Mouse (Mus musculus): ENCODE measurements around the gene Cnnm4. TPM values are rescaled to one million over a fixed set of nuclear protein-coding genes. Genes with fewer than 3 reads are reported as not detected.

Cnnm4 gene
- total RNA-seq, 2 experiments from 2014 or later, result 3.9 to 4.4 TPM

DNA sequence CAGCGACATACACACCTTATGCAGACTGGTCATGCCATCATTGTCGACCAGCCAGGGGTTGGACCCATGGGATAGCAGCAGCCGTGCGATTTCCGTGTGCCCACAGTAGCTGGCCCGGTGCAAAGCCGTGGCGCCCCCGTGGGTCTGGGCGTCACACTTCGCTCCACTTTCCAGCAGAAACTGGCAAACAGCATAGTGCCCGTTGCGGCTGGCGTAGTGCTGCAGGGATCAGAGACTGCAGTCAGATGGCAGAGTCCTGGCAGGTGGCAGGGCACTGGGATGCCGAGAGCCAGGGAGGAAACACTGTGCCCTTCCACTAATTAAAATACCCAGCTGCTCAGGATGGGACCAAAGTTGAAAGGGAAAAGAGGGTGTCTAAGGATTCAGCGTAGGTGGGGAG is 70.4 kb downstream of the Cnnm4 start:
- no peak for DNase-seq

DNA sequence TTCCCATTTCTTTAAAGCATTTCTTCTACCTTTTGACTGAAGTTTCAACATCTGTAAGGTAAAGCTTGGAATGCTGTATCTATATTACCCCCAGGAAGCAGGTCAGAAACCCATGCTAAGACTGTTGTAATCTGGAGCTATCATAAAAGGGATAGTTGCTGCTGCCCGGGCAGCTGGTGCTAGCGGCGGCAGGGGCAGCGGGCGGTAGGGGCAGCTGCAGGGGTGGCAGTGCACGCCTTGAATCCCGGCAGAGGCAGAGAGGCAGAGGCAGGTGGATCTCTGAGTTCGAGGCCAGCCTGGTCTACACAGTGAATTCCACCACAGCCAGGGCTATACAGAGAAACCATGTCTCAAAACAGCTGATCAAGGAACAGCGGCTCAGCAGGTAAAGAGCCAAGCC is 71.5 kb downstream of the Cnnm4 start:
- DNase-seq, result no peak

DNA sequence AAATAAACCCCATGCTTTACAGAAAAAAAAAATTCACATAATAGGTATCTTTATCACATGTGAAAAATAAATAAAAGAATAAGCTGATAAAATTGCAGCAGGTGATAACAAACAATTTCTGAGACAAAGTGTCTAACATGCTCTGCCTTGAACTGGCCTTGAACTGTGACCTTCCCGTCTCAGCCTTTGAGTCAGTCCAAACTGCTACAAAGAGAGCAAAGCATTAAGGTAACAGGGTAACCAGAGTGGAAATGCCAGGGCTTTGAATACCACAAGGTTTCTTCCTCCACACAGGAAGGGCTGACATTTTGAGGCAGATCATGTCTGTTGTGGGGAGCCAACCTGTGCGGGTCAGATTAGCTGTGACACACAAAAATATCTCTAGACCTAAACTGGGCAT is 74.0 kb downstream of the Cnnm4 start:
- DNase-seq, result no peak

DNA sequence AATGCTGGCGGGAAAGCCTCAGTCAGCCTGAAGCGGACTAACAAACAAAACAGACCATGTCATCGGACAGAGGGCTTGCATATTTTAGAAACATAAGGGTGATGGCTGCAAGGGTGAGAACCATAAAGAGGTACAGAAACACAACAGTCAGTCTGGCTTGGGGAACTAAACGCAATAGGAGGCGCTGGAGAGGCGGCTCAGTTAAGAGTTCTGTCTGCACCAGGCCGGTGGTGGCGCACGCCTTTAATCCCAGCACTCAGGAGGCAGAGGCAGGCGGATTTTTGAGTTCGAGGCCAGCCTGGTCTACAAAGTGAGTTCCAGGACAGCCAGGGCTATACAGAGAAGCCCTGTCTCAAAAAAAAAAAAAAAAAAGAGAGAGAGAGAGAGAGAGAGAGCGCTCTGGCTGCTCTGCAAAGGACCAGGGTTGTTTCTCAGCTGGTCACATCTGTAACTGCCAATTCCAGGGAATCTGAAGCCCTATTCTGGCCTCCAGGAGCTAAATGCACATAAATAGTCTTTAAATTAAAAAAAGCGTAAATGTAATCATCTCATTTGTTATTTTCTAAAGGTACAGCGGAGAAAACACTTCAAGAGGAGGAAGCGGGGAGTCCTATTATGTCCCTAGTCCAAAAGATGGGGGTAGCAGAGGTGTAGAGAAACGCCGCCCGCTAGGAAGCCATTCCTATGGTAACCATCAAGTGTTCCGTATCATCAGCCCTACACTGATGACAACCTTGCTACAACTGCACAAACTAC is 74.6 kb downstream of the Cnnm4 start:
- DNase-seq, result peak; percentile 53

DNA sequence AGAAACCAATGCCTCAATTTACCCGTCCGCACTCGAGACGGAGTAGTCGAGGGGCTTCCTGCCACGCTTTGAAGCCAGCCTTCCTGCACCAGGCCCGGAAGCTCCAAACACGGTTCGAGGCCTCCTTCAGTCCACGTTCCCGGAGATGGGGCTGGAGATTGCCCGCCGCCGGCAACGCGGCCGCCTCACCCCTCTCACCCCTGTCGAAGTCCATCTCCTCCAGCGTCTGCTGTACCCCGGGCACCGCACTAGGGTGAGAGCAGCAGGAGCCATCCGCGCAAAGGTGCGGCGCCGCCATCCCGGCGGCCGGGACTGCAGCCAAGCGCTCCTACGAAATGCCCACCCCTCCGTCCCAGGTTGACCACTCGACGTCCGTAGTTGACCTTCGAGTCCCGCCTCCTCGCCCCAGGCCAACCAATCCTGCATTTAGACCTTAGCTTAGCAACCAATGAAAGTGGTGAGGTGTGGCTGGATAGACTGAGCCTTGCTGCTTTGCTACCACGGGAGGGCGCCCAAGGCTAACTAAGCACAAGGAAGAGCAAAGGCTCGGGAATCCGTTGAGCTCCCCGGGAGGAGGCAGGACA is 75.6 kb downstream of the Cnnm4 start, which contains the start of gene Ankrd39:
Ankrd39 (minus strand) TSS at position 558 of the 584 bp plus-strand sequence.
- DNase-seq, result peak; percentile 97

DNA sequence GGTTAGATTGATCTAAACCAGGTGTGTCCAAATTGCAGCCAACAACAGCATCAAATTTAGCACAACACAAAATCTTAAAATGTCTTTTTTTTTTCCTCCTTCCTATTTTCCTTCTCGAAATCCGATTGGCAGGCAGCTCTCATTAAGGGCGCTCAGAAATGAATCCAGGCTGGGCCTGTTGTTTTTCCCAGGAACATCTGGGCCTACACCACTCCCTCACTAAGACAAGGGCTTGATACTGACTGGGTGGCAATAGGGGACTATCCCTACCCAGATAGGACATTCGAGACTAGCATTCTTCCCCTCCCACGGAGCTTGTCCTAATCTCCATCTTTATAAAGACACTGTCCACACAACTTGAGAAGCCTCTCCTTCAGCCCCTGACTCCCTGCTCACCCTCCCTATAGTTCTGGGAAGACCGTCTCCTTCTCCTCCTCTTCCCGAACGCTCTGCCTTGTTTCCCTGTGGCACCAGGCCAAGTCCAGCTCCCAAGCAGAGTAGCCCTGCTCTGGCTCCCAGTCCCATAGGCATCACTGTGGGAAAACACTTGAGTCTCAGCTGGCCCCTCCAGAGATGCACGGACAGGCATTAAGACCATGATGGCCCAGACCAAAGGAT is 76.7 kb downstream of the Cnnm4 start:
- DNase-seq, result peak; percentile 64

DNA sequence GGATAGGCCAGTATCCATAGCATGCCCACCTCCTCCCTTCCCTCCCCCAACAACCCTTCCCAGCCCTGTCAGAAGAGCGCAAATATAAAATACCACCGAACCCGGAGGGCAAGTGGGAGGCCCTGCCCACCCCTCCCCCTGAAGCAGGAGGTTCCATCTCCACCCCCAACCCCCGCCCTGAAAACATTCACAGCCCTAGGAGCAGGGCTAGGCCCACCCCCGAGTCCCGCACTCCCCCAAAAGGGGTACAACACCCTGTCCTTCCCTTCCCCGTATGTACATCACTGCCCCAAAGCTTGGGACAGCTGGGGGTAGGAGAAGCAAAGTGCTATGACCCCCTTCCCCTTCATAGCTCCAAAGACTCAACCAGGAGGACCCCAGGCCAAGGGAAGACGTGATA is 77.4 kb downstream of the Cnnm4 start:
- DNase-seq, result peak; percentile 7

DNA sequence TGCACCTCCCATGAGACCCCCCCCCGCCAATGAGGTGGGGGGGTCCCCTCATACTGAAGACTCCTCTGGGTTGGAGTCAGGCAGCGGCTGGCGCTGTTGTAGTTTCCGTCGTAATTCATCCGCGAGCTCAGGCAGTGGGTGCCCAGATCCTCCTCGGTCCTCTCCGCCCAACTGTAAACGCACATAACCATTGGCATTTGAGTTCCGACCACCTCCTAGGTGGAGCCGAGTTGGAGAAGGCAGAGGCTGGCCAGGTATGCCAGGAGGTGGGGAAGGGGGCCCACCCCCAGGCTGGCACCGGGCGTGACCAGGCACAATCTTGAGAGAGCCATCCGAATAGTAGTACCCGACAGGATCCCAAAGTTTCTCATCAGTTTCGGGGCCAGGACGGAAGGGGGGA is 78.1 kb downstream of the Cnnm4 start:
- DNase-seq, result no peak

DNA sequence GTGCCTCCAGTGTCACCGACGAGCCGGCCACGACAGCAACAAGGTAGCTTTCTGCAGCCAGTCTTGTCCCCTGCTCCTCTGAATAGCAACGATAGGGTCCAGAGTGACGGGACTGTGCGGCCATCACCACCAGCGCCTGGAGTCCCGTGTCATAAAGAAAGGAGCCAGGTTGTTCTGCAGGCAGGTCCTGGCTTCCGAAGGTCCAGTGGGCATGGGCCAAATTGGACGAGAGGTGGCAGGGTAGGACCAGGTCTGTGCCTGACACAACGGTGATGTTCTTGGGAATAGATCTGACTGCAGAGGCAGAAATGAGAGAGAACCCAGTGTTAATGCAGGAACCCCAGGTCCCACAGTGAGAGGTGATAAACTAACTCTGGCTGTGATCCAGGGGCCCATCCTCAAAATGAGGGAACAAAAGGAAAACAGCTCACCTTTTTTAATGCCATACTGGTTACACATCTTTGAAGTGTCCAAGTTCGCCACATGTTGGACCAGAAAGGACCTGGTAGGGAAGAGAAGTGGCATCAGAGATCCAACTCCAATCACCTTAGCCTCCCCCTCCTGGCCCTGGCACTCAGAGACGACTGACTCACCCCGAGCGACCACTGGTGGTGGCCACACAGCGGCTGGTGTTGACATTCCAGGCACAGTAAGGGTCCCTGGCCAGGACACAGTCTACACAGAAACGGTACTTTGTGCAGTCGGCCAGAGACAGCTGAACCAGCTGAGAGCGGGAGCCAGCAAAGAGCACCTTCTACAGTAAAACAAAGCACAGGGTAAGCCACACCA is 78.8 kb downstream of the Cnnm4 start:
- no peak for DNase-seq

DNA sequence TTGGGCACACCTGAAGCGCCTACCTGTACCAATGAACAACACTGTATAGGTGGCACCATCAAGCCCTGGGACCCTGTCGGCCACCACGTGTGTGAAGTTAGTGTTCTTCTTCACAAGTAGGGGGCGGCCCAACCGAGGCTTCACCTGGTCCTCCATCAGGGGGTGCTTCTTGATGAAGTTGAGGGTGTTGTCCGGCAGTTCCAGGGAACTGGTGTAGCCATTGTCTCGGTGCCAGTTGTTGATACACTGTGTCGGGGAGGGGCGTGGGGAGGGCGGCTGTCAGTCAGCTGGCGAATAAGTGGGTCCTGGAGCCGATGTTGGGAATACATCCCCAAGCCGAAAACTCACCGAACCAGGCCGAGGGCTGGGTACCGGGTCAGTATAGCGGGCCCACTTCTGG is 80.5 kb downstream of the Cnnm4 start:
- no peak for DNase-seq

DNA sequence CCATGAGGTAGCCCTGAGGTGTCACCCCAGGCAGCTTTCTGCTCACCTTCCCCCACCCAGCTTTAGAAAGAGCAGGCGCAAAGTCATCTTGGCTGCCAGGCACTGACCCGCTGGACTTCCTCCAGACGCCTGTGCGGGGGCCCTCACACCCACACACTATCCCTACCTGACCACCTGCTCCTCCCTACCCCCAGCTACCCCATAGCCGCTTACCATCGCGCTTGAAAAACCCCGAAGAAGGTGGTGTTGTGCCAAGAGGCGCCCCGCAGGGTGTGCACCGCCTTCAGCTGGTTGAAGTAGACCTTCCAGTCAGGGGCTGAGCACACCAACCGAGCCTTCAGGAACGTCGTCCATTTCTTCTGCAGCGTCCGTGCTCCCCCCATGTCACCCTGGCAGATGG is 81.1 kb downstream of the Cnnm4 start:
- no peak for DNase-seq

DNA sequence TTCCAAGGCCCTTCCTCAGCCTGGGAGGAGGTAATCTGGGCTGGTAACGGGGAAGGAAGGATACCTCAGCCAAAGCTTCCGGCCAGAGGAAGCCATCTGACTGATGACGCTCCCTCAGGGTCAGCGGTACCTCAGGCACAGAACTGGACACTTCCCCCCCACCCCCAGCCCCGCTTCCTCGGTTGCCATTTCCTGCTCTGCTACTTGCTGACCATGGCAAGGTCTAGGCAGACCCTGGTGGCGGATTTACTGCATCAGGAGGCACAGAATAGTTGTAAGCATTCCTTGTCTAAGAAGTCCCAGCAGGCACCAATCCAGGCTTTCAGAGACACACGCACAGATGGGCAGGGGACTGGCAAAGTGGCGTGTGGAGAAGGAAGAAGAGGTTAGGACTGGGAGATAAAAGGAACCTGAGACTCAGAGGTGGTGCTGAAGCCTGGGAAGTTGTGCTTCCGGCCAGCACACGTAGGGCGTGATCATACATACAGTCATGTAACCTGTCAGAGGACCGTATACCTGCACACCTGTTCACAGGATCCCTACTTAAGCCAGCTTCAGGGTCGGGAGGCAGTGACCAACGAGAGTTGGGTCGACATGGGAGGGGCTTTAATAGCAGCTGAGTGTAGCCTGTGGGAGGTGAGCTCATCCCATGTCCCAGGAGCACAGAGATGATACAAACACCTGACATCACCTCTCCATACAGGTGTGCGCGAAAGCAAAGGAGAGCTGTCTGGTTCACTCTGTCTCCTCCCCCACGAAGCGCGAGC is 83.4 kb downstream of the Cnnm4 start:
- DNase-seq, result no peak

DNA sequence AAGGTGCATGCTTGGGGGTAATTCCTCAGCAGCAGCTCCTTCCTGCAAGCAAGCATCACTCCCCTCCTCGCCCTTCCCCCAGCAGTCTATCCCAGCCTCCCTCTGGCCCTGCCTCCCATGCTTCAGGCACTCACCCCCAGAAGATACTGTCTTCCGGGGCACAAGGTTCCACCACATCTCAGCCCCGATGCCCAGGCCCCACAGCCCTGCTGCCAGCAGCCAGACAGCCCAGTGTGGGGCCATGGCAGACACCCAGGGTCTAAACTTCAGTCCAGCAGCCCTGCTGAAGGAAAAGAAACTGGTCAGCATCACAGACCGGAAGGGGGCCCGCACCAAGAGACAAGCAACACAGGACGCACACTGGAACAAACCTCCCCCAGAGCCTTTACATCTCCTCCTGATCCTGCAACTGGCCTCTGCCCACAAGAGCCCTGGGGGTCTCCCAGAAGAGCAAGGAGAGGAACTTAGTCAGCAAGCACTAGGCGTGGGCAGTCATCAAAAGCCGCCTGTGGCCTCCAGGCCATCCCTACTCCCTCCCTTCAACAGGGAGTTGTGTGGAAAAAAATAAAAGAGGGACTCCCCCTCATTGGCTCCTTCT is 84.5 kb downstream of the Cnnm4 start:
- DNase-seq, result no peak

DNA sequence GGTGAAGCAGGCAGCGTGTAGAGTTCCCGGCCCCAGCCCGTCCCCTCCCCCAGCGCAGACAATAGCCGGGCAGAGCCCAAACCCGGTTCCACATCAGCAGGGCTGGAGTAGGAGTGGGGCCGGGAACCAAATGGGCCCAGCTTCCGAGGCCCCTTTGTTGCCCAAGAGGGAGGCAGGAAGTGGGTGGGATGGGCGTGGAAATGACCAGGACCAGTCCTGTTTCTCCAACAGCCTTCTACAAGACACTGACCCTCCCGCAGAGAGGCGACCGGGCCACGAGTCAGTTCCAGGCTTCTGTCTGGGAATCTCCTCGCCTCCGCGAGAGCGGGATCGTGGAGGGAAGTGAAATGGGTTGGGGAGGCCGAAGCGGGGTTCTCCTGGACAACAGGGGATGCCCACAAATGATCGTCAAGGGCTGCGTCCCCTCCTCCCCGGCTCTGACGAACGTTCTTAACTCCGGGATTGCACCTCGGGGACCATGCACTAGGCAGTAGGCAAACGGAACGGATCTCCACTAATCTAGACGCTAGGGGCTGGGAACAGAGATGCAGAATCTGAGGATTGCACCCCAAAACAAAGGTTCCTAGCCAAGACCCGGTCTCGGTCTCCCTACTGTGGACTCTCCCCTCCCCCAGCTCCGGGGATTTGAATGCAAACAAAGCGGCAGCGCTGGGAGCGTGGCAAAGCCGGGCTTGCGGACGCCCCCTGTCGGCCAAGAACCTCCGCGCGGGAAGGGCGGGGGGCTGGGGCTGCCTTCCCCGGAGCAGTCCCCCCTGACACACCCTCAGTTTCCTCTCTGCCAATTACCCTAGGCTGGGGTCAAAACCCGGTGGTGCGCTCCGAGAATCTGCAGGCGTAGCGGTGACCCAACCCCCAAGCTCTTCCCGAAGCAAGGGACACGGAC is 85.4 kb downstream of the Cnnm4 start:
- DNase-seq, result peak; percentile 95

DNA sequence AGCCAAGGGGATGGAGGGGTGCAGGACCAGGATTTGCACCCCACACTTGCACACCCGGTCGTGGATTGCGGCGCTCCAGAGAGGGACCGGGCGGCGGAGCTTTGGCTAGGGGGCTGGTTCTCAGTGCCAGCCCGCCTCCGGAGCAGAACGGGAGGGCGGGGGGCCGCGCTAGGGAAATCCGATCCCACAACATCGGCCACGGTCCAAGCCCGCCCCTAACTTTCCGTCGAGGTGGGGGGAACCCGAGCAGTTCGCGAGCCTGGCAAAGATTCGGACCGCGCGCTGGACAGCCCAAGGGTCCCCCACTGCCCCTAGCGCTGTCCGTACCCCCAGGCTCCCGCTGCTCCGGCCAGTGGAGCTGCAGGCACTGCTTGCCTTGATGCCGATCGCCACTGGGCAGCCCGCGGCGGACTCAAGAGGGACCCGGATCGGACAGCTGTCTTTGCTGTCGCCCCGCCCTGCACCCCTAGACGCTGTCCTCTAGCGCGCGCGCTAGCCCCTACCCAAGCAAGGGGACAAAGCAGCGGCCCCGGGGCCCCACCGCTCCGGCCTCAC is 86.1 kb downstream of the Cnnm4 start:
- DNase-seq, result peak; percentile 88

Small RNA genes within 50 kb of the gene (microRNA-seq; reads per million reads assigned to microRNA genes)
- gene Gm47280, result not detected

Other genes with a start within 250 kb of the Cnnm4 start
- gene Uggt1, start 226.9 kb upstream of the Cnnm4 start, total RNA-seq (2021), result 10 to 100 TPM; 35.2 to 44.5 TPM
- 1 to 10 TPM; 4.9 to 7.4 TPM for gene Neurl3, start 196.9 kb upstream of the Cnnm4 start, total RNA-seq (2021)
- 1 to 10 TPM; 8.9 to 9.2 TPM for gene Arid5a, start 163.9 kb upstream of the Cnnm4 start, total RNA-seq (2021)
- 100 to 1,000 TPM in 1 of 2 experiments, 10 to 100 TPM in 1; 82.9 to 103 TPM for gene Kansl3, start 102.4 kb upstream of the Cnnm4 start, total RNA-seq (2021)
- gene Fer1l5, start 99.3 kb upstream of the Cnnm4 start, total RNA-seq (2021), result under 1 TPM in 1 of 2 experiments, not detected in 1; 0.06 TPM
- gene Lman2l, start 26.3 kb upstream of the Cnnm4 start, total RNA-seq (2021), result 10 to 100 TPM; 21.9 to 25.7 TPM
- 10 to 100 TPM; 23.1 to 29.8 TPM for gene Cnnm3, start 40.2 kb downstream of the Cnnm4 start, total RNA-seq (2021)
- gene Ankrd23, start 65.3 kb downstream of the Cnnm4 start, total RNA-seq (2021), result 10 to 100 TPM; 22.5 to 73.8 TPM
- 10 to 100 TPM; 10.2 to 32.9 TPM for gene Gm42417, start 67.8 kb downstream of the Cnnm4 start, total RNA-seq (2021)
- gene Ankrd39, start 75.8 kb downstream of the Cnnm4 start, total RNA-seq (2021), result 10 to 100 TPM; 12.9 to 21.6 TPM
- gene Sema4c, start 86.7 kb downstream of the Cnnm4 start, total RNA-seq (2021), result 10 to 100 TPM; 27.3 to 28.9 TPM
- under 1 TPM; 0.72 to 0.82 TPM for gene Fam178b, start 211.6 kb downstream of the Cnnm4 start, total RNA-seq (2021)
- gene Cox5b, start 219.8 kb downstream of the Cnnm4 start, total RNA-seq (2021), result 1,000 to 10,000 TPM; 1,610 to 1,679 TPM
- gene 4933424G06Rik, start 238.5 kb downstream of the Cnnm4 start, total RNA-seq (2021), result not detected
- 100 to 1,000 TPM; 111 to 133 TPM for gene Actr1b, start 242.8 kb downstream of the Cnnm4 start, total RNA-seq (2021)

Measured in adrenal gland, postnatal 10 days (tissue).